Mouse (Mus musculus) embryonic fibroblast, embryonic 13.5 days (primary cell): Measurements from ENCODE around the gene Olfr1472.

Experiments used
- CTCF ChIP-seq: IDR thresholded peaks from 2 replicates; pipeline ENCODE4 v1.5.1; 2011; ENCODE audit warnings: mild to moderate bottlenecking, control low read depth, low read length, moderate library complexity, borderline replicate concordance; ENCODE audit not compliant: insufficient read depth
- POLR2A ChIP-seq: IDR thresholded peaks from 2 replicates; pipeline ENCODE4 v1.6.1; 2011; ENCODE audit warnings: low read depth, mild to moderate bottlenecking, control low read depth, low read length, moderate library complexity

- no peak for TF ChIP-seq CTCF
- no peak for TF ChIP-seq POLR2A
Observed at GRCm38 (mm10) chr19:13455986-13456385, at the start of gene Olfr1472.
